Mouse (Mus musculus) intestine, embryonic 16.5 days (tissue): ENCODE data around the gene C030005K15Rik. TPM values are rescaled to one million over a fixed set of nuclear protein-coding genes. Genes with fewer than 3 reads are reported as not detected.

ENCODE experiments used
- polyA plus RNA-seq: library from polyadenylated mRNA; unstranded; fragments of >200 nt; fragmentation: Nextera tagmentation; extraction: Ambion mirVana; gene quantifications from 2 replicates; pipeline ENCODE4 v1.2.1, GENCODE M21; 2015

C030005K15Rik gene
- polyA plus RNA-seq, 1 experiment from 2014 or later, result not detected

Other genes starting within 250 kb of the C030005K15Rik start
- 420 and 424 TPM in 2 replicates for gene Dcn, start 247.1 kb downstream of the C030005K15Rik start, polyA plus RNA-seq
- gene Lum, start 161.6 kb downstream of the C030005K15Rik start, polyA plus RNA-seq, result 221 and 239 TPM in 2 replicates
- gene Kera, start 119.9 kb downstream of the C030005K15Rik start, polyA plus RNA-seq, result 0.13 and 0.20 TPM in 2 replicates
- gene Epyc, start 82.7 kb downstream of the C030005K15Rik start, polyA plus RNA-seq, result 0.22 and 0.24 TPM in 2 replicates
- gene Ccer1, start 33.7 kb downstream of the C030005K15Rik start, polyA plus RNA-seq, result not detected in 2 replicates